Comparison of ENCODE assay signal across 8 mouse cellular contexts in genomic region chr9:31405217-31405616, GRCm38 (mm10). TPM values are rescaled to one million over a fixed set of nuclear protein-coding genes. Genes with fewer than 3 reads are reported as not detected.
DNase-seq lines count a peak whose midpoint lies in the region; ATAC-seq and TF ChIP-seq lines count a peak whose summit lies in the region.

No protein-coding gene starts in this region.

- no peaks in the 10 kb centered on the region for H3K4me1 ChIP-seq in heart, postnatal 0 days (ENCODE audit: control insufficient read depth, insufficient read depth)

- no peak for DNase-seq in heart, postnatal 0 days (ENCODE audit: low spot score)
- DNase-seq in heart, adult 8-10 months (ENCODE audit: low spot score), result no peak
- DNase-seq in 416B (ENCODE audit: low read depth) (peak; percentile 39), NIH3T3 (ENCODE audit: low read depth) (peak; percentile 27)
- peak; percentile 49 for DNase-seq in induced T-regulatory cell, adult 2 months (ENCODE audit: low read depth)
- DNase-seq in naive thymus-derived CD4-positive, alpha-beta T cell, adult 2 months (ENCODE audit: low read depth), result peak; percentile 33
- DNase-seq in layer of hippocampus, adult 11-12 months (ENCODE audit: low spot score), result no peak
- DNase-seq in cerebellum, adult 11-12 months, result no peak

- peak; percentile 46 for TF ChIP-seq CTCF in heart, postnatal 0 days (IDR thresholded peaks at IDR 0.05; ENCODE audit: low read depth)

- no peak overlapping the region for H3K9ac ChIP-seq in heart, postnatal 0 days (replicated peaks; ENCODE audit: low read depth, low read length)

- peaks cover 80% of the 10 kb centered on the region for H3K36me3 ChIP-seq in heart, postnatal 0 days (replicated peaks; ENCODE audit: control insufficient read depth, insufficient read depth, low read length)

- 63% methylated on average over 6 of the region's 6 CpGs for WGBS in heart, postnatal 0 days

- no peaks in the 10 kb centered on the region for H3K9me3 ChIP-seq in heart, postnatal 0 days (replicated peaks; ENCODE audit: control insufficient read depth, low read length)

- no peaks in the 10 kb centered on the region for H3K27me3 ChIP-seq in heart, postnatal 0 days (ENCODE audit: control insufficient read depth, insufficient read depth, low read length)

- no peak for TF ChIP-seq EP300 in heart, postnatal 0 days (IDR thresholded peaks at IDR 0.05; ENCODE audit: low read depth)

- H3K27ac ChIP-seq in heart, postnatal 0 days (ENCODE audit: low read depth), result no peak overlapping the region

- no peak overlapping the region for H3K4me2 ChIP-seq in heart, postnatal 0 days (ENCODE audit: low read depth, low read length)

- H3K4me3 ChIP-seq in heart, postnatal 0 days (ENCODE audit: low read depth, low read length), result no peak overlapping the region

- no peak for ATAC-seq in heart, postnatal 0 days (ENCODE audit: insufficient read depth, low read depth)

RNA-seq across cellular contexts. Expression of gene Nfrkb, which starts 19.2 kb away (rescaled TPM):
- total RNA-seq in heart, postnatal 0 days (2014; rRNA removed; ENCODE audit: low replicate concordance), result 19.7 and 34.3 TPM in 2 replicates
- 7.9 and 8.8 TPM in 2 replicates for polyA plus RNA-seq in heart, postnatal 0 days (2015; fragmentation: Nextera tagmentation; extraction: Ambion mirVana)
- 10 to 100 TPM in 1 of 4 experiments, 1 to 10 TPM in 3; 8.0 to 12.1 (median 9.0) TPM for total RNA-seq in heart, adult 8-10 months (2022)

RNA-seq across cellular contexts. Expression of gene Tmem45b, which starts 59.0 kb away (rescaled TPM):
- 1.5 and 21.7 TPM in 2 replicates for total RNA-seq in heart, postnatal 0 days (2014; rRNA removed; ENCODE audit: low replicate concordance)
- not detected in 2 replicates for polyA plus RNA-seq in heart, postnatal 0 days (2015; fragmentation: Nextera tagmentation; extraction: Ambion mirVana)
- 1 to 10 TPM in 2 of 4 experiments, under 1 TPM in 2; 0.56 to 1.5 (median 0.89) TPM for total RNA-seq in heart, adult 8-10 months (2022)

Comparison
In these comparisons a context has a peak if more than half of its experiments do, and no peak if none do; other contexts are left out.
1. DNase-seq: peak in 416B (single experiment), NIH3T3 (single experiment), induced T-regulatory cell, adult 2 months (single experiment) and naive thymus-derived CD4-positive, alpha-beta T cell, adult 2 months (single experiment); none in heart, postnatal 0 days (single experiment), heart, adult 8-10 months (single experiment), layer of hippocampus, adult 11-12 months (single experiment) and cerebellum, adult 11-12 months (single experiment).